Mouse (Mus musculus) skeletal muscle tissue, adult 2 months (tissue): ENCODE data around the gene Gm38655.
A peak's percentile ranks its signal among the peaks of the same experiment; 100 is the strongest.
"Not testable (repeated sequence)": the region's sequence is repeated elsewhere in the genome, so short reads cannot be mapped to it uniquely, and the experiment has no call there.

ENCODE experiments used
- DNase-seq: peaks from one replicate; pipeline ENCODE4 v3.0.0-alpha.2; 2012; ENCODE audit warnings: low read depth, low spot score

Gene Gm38655

DNA sequence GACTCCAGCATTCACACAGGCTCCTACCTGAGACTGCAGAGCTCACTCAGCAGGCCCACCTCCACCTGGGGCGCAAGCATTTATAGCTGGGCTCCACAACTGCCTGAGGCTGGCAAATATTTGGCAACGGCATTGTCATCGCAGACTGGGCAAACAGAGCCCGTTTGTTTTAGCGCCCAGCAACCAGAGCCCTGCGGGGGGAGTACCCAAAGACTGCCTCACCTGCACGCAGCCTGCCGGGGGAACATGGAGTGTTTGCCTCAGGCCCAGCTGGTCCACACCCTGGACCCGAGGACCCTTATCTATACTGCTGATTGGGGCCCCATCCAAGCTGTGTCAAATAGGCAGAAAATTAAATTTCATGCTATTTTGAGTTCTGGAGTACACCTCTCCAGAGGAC is at the start of gene Gm38655:
Gene Gm38655 (minus strand): TSS at position 61 of the 400 bp plus-strand sequence.
- no peak for DNase-seq

- DNase-seq = no peak
These were observed 49.4 kb upstream of the Gm38655 start for GRCm38 (mm10) chr17:25224586-25225222.

DNA sequence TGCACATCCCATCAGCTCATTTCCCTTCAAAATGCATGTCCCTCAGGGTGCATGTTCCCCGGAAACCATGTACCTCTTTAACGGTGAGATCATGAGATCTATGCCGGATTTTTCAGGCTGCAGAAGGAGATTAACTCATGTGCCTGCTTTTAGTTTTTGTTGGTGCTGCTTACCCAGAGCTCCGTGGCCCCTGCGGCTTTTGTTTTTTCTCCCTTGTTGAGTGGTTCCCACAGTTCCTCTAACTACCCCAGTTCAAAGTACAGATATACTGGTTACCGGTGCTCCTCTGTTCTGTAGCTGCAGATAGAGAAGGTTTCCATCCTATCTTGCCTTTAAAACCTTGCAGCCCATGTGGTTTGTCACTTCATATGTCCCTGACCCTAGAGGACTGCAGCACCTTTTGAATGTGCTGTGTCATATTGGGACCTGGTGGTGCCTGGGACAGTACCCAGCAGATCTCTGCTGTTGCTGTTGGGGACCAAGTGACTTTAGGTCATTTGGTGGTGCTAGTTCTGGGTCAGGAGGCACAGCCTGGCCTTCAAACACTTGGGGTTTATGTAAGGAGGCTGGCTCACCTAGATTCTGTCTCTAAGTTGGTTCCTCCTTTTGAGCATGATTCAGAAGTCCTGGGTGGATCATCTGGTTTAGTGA is 47.8 kb upstream of the Gm38655 start:
- DNase-seq = no peak

GRCm38 (mm10) chr17:25222504-25222940 is 47.3 kb upstream of the Gm38655 start:
- not testable (repeated sequence) for DNase-seq

DNA sequence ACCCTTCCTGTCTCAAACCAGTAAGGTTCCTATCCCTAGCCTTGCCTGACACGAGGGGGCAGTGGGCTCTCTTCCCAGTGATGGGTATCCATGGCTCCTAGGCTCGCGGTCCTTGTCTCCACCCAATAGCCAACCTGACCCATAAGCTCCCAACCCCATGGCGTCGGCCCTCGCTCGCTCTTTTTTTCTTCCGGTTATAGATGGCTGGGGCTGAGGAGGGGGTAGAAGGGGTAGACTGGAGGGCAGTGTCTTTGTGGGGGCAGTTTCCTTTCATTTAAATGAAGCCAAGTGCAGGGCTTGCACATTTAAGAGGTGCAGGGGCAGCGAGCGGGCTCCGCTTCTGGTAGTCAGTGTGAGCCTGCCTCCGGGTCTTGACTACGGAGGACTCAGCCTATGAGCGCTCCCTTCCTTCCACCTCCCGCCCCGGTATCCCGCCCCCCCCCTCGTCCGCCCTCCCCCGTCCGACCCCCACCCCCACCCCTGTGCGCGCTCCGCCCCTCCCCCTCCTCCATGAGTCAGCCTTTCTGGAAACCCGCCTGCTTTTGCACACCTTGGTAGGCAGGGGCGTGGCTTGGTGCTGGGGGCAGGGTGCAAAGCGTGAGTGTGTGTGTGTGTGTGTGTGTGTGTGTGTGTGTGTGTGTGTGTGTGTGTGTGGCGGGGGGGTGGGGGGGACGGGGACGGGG is 46.7 kb upstream of the Gm38655 start:
- DNase-seq = no peak

DNA sequence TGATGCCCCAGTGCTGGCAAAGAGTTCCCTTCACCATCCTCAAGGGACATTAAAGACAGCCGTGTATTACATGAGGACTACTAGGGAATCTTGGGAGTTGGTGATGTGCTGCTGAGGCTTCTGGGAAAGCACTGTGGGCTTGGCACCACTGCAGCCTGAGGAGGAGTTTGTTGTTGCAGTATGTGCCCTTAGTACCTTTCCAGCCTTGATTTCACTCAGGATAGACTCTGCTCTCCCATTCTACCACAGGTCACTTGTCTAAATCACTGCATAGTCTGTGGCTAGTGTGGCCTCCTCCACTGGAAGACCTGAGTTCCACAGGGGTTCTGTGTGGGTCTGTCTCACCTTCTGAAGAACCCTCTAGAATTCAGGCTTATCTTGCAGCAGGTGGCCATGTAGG is 45.5 kb upstream of the Gm38655 start:
- DNase-seq = no peak

DNA sequence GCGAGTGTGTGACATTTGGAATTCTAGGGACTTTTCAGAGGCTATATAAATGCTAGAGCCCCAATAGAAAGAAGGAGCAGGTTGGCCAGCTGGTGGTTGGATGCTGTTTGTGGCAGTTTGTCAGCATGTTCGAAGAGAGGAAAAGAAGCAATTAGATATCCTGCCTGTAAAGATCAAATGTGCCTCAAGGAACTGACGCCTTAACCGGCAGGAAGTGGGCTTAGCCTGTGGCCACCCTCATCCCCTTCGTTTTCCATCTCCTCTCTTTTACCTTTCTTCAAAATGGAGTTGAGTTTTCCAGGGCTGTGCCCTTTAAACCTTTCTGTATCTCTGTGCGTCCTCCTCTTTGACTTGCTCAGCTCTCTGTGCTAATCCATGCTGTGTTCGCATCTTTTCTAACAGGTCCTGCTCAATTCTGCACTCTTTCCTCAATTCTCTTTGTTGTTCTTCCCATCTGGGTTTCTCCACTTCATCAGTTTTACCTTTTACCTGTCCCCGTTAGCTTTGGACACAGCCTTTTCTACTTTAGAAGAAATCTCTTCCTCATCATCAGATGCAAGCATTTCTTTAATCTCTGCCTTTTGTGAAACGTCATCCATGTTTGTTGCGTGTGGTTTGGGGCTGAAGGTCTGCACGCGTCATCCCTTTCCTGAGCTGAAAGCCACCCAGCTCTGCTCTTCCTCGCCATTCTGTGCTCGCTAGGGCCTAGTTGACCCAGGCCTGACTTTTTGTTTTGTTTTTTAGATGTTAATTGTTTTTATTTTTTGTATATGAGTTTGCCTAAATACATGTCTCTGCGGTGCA is 44.4 kb upstream of the Gm38655 start:
- no peak for DNase-seq

- no peak for DNase-seq
These were observed 43.7 kb upstream of the Gm38655 start for GRCm38 (mm10) chr17:25218967-25219366.

GRCm38 (mm10) chr17:25215431-25215830 is 40.2 kb upstream of the Gm38655 start:
- no peak for DNase-seq

DNA sequence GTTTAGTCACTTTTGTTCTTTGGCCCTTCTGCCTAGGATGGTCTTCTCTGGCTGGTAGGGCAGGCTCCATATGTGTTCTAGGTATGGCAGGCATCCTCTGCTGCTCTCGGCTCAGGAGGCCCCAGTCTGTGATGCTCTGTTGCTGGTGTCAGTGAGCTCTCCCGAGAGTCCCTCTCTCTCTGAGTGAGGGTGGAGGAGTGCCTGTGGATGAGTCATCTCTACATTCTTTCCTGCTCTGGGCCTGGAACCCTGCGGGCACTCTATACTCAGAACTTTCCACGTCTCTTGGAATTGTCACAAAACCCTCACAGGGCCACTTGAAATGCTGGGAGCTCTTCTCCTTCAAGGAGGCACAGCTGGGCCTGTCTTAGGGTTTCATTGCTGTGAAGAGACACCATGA is 36.4 kb upstream of the Gm38655 start:
- DNase-seq = no peak

DNA sequence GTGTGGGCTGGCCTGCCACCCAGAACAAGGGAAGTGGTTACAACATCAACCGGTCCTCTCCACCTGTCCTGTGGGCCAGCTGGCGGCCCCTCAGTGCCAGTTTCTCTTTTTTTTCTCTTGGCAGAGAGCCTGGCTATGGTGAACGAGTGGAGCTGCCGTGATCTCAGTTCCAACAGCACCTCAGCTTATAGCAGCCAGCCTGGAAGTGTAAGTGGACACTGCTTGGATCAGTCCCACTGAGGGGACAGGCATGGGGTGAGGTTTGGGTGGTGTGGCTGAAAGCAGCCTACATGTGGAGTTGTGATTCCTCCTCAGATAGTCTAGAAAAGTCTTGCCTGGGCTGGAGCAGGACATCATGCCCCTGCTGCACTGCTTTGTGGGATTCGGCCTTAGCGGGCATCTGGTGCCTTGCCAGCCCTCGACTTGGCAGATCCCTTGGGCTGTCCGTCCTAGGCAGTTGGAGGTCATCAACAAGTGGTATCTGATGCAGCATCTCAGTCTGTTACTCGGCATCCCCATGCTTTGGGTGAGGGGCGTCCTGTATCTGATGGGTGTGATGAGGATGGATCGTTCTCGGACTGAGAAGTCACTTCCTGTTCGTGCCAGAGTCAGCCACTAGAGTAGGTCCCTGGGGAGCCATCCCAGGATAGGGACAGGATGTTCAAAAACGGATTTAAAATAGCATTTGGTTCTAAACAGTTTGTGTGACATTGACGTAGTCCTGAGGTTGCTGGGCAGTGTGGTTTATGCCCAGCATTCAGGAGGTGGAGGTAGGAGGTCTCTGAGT is 35.6 kb upstream of the Gm38655 start:
- peak; percentile 82 for DNase-seq

DNA sequence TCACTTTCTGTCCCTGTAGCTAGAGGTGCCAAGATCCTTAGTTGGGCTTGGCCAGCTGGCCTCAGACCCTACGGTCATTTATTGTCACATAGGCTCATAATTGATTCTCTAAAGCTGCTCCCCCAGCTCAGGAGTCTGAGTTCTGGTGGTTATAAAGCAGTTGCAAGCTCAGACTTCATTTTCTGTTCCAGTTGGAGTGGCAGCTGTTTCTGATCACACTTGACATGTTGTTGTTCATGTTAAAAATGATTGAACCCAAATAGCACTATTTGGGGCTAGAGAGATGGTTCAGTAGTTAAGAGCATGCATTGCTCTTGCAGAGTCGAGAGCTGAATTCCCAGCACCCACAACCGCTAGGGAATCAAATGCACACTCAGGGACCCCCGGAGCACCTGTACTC is 34.7 kb upstream of the Gm38655 start:
- no peak for DNase-seq

DNA sequence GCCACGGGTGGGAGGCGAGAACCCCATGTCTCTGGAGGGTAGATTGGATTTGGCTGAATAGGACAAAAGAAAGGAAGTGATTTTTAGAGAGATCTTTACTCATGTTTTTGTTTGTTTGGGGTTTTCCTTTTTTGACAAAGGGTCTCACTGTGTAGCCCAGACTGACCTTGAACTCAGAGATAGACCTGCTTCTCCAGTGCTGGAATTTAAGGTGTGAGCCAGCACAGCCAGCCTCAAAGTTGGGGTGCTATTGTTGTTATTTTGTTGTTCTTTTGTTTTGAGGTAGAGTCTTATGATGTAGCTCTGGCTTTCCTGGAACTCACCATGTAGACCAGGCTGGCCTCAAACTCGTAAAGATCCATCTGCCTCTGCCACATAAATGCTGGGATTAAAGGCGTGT is 27.1 kb upstream of the Gm38655 start:
- DNase-seq = no peak

DNA sequence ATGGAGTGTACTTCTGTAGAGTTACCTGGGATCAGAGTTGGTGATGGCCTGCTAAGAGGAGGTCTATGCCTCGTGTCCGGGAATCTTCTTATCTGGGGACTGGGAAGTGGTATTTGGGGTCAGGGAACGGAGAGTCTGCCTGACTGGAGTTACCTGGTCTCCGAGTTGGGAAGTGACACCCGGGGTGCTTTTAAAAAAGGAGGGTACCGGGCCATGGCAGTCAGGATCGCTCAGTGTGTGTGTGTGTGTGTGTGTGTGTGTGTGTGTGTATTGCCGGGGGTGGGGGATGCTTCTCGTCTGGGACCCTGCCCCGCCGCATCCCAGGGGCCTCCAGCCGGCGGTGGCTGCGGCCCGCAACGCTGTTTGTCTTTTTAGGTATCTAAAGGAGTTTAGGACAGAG is 13.8 kb upstream of the Gm38655 start:
- no peak for DNase-seq

DNA sequence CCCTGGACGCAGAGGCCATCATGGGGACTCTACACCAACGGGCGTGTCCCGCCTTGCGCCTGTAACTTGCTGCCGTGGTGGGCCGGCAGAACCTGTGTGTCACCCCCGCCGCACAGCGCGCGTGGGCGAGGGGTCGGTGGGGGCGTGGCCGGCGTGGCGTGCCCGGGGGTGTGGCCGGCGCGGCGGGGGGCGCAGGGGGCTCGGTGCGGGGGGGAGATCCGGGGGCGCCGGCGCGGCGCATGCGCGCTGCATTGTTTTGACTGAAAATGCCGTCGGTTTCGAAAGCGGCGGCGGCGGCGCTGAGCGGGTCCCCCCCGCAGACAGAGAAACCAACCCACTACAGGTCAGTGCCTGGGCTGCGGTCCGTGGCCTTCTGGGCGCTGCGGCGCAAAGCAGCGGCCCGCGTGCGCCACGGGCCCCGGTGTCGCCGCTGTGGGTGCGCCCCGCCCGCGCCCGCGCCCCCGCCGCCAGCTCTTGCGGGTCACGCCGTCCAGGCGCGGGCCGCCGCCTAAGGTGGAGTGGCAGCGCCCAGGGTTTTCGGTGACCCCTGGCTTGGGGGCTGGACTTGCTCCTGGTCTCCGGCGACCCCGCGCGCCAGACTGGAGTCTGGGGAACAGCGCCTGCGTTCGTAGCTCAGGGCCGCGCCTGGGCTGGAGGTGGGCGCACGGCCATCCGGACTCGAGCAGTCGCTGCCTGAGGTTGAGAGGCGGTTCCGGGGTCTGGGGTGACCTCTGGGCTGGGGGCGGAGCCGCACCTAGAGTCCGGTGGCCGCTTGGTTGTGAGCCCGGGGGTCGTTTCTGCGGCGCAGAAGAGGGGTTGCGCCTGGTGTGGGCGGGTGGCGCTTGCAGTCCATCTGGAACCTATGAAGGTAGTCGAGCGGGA is 13.1 kb upstream of the Gm38655 start, which contains the start of gene Unkl:
Gene Unkl (plus strand): TSS at position 248 of the 882 bp plus-strand sequence.
- peak; percentile 54 for DNase-seq

DNA sequence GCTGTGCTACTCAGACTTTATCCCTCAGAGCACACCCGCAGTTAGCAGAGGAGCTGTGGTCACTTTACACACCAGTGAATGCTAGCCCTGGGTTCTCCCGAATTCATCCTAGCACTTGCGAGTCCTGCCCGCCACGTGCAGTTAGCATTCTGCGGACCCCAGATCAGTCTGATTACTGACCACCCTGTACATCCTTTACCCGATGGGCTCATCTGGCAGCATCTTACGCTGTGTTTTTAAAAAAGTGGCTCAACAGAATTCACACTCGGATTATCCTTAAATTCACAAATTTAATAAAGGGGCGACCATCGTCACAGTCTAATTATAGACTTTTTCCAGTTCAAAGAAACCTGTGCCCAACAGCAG is 12.5 kb upstream of the Gm38655 start:
- no peak for DNase-seq

- DNase-seq = no peak
These were observed 9.7 kb upstream of the Gm38655 start for GRCm38 (mm10) chr17:25184961-25185360.

GRCm38 (mm10) chr17:25184129-25184691 is 8.9 kb upstream of the Gm38655 start, which contains the start of gene BC003965:
BC003965 (plus strand) TSS chr17:25184554.
- peak; percentile 98 for DNase-seq

DNA sequence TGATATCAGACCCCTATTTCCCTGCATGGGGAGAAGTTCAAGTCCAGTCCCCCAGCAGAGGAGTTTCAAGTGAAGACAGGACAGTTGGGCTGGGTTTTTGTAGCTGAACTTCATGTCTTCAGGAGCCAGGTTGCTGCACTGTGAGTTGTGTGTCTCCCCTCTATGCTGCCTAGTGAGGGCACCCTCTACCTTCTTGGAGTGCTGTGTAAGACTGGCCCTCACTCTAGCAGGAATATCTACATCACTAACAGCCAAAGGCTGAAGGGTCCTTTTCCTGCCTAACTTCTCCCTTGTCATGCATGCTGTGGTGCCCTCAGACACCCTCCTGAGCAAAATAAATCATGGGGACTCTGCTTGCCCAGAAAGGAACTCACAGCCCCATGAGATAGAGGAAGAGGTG is 8.0 kb upstream of the Gm38655 start:
- no peak for DNase-seq

- DNase-seq = no peak
These were observed 2.7 kb downstream of the Gm38655 start for GRCm38 (mm10) chr17:25172558-25172957.
